Mouse (Mus musculus) skeletal muscle tissue, adult 2 months (tissue): ENCODE data around the gene Noto.

Experiments used
- DNase-seq: peaks from one replicate; pipeline ENCODE4 v3.0.0-alpha.2; 2012; ENCODE audit warnings: low read depth, low spot score

Noto gene

DNA sequence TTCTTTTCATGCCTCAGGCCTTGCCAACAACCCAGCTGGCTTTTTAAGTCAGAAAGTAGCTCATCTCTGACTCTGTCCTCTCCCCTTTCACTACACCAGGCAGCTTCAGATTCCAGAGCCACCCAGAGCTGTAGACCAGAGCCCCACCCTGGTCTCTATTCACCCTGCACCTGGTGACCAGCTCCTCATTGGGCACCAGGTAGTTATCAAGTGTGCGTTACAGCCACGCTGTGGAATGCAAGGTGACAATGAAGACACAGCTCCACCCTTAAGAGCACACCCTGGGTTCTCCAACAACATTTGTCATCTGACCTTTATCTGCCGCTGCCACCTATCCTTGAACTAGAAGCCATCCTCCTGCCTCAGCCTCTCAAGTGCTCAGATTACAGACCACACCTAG lies 51.9 kb downstream of the Noto start:
- no peak for DNase-seq

- DNase-seq, result no peak
Observed at GRCm38 (mm10) chr6:85477366-85477917, 53.8 kb downstream of the Noto start.

- no peak for DNase-seq
Observed at GRCm38 (mm10) chr6:85478416-85478815, 54.7 kb downstream of the Noto start.
